Mouse (Mus musculus) kidney, postnatal 14 days (tissue): ENCODE results near the gene Ctnnbl1.

Experiments
- DNase-seq: peaks from one replicate; pipeline ENCODE4 v3.0.0; 2022; ENCODE audit warnings: mixed read lengths

The Ctnnbl1 gene

GRCm38 (mm10) chr2:157795627-157796423 is 58.6 kb downstream of the Ctnnbl1 start:
- DNase-seq = no peak

GRCm38 (mm10) chr2:157799533-157799932 is 62.3 kb downstream of the Ctnnbl1 start:
- no peak for DNase-seq

GRCm38 (mm10) chr2:157800288-157800687 is 63.1 kb downstream of the Ctnnbl1 start:
- no peak for DNase-seq

- DNase-seq = no peak
These were observed 63.7 kb downstream of the Ctnnbl1 start for GRCm38 (mm10) chr2:157800746-157801501.

- DNase-seq = peak; percentile 32
These were observed 64.5 kb downstream of the Ctnnbl1 start for GRCm38 (mm10) chr2:157801505-157802357.

- DNase-seq = no peak
These were observed 65.5 kb downstream of the Ctnnbl1 start for GRCm38 (mm10) chr2:157802666-157803065.

- DNase-seq = no peak
These were observed 67.2 kb downstream of the Ctnnbl1 start for GRCm38 (mm10) chr2:157804388-157804787.

GRCm38 (mm10) chr2:157805091-157805490 is 67.9 kb downstream of the Ctnnbl1 start:
- no peak for DNase-seq

GRCm38 (mm10) chr2:157807076-157807475 is 69.9 kb downstream of the Ctnnbl1 start:
- no peak for DNase-seq

- DNase-seq = no peak
These were observed 70.6 kb downstream of the Ctnnbl1 start for GRCm38 (mm10) chr2:157807621-157808367.

GRCm38 (mm10) chr2:157808368-157808923 is 71.2 kb downstream of the Ctnnbl1 start:
- no peak for DNase-seq

- DNase-seq = no peak
These were observed 72.1 kb downstream of the Ctnnbl1 start for GRCm38 (mm10) chr2:157809341-157809740.

- no peak for DNase-seq
These were observed 73.5 kb downstream of the Ctnnbl1 start for GRCm38 (mm10) chr2:157810749-157811148.

- DNase-seq = no peak
These were observed 75.9 kb downstream of the Ctnnbl1 start for GRCm38 (mm10) chr2:157813121-157813520.

- DNase-seq = no peak
These were observed 77.1 kb downstream of the Ctnnbl1 start for GRCm38 (mm10) chr2:157814116-157814964.

GRCm38 (mm10) chr2:157814965-157815283 is 77.7 kb downstream of the Ctnnbl1 start:
- no peak for DNase-seq

- DNase-seq = no peak
These were observed 80.5 kb downstream of the Ctnnbl1 start for GRCm38 (mm10) chr2:157817672-157818071.

GRCm38 (mm10) chr2:157818576-157819320 is 81.5 kb downstream of the Ctnnbl1 start:
- DNase-seq = no peak

- DNase-seq = no peak
These were observed 82.2 kb downstream of the Ctnnbl1 start for GRCm38 (mm10) chr2:157819401-157819800.

- DNase-seq = no peak
These were observed 84.1 kb downstream of the Ctnnbl1 start for GRCm38 (mm10) chr2:157821259-157821658.
